ENCODE assay signal across 17 mouse cellular contexts in the genomic region with DNA sequence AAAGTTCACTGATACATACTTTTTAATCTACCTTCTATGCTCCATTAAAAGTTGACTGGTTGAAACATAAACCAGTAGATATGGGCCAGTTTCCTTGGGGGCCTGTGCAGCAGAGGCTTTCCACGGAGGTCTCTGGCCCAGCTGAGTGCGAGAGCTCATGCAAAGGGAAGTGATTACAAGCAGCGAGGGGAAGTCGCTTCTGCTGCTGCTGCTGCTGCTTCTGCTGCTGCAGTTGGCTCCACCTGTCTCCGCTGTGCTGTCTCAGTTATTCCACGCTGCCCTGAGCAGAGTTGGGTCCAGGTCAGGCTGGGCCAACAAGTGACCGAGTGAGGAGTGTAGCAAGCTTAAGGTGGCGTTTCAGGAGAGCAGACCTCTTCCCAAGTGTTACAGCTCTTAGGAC. TPM values are rescaled to one million over a fixed set of nuclear protein-coding genes. Genes with fewer than 3 reads are reported as not detected.
A peak's percentile ranks its signal among the peaks of the same experiment; 100 is the strongest.
DNase-seq lines count a peak whose midpoint lies in the region; ATAC-seq and TF ChIP-seq lines count a peak whose summit lies in the region.
"Had no signal": no experiment of that assay in that cellular context is flagged by ENCODE, and none has a peak within 500 bp of the region (broad histone marks: within the 10 kb centered on the region; RNA-seq: fewer than 3 reads in every experiment).

No protein-coding gene starts in this region.

- no peak for ATAC-seq in megakaryocyte-erythroid progenitor cell, adult 5-6 weeks (replicated peaks; ENCODE audit: low FRiP score, low TSS enrichment, poor library complexity, severe bottlenecking)
- ATAC-seq: forebrain, embryonic 13.5 days; lung, postnatal 0 days had no signal

- H3K36me3 ChIP-seq in splenic B cell, adult 2 months (ENCODE audit: control insufficient read depth, insufficient read depth, low read length, poor library complexity, severe bottlenecking) = peaks cover 2% of the 10 kb centered on the region

- H3K4me3 ChIP-seq in cerebellum, adult 2 months (replicated peaks; ENCODE audit: insufficient read depth, low read depth, low read length) = no peak overlapping the region
- H3K4me3 ChIP-seq: forebrain, embryonic 13.5 days; heart, embryonic 10.5 days; limb, embryonic 13.5 days; midbrain, embryonic 12.5 days had no signal

- TF ChIP-seq POLR2A in cerebellum, adult 2 months (IDR thresholded peaks at IDR 0.05; ENCODE audit: borderline replicate concordance, insufficient read depth, low read length) = no peak

- no peaks in the 10 kb centered on the region for H3K27me3 ChIP-seq in splenic B cell, adult 2 months (ENCODE audit: control insufficient read depth, insufficient read depth, low read length, poor library complexity, severe bottlenecking)
- H3K27me3 ChIP-seq in cerebellum, adult 2 months (ENCODE audit: control insufficient read depth, insufficient read depth, low read length) = no peaks in the 10 kb centered on the region
- H3K27me3 ChIP-seq: forebrain, embryonic 13.5 days; limb, embryonic 13.5 days; midbrain, embryonic 12.5 days had no signal

- peak; percentile 78 for DNase-seq in A20 (ENCODE audit: low read depth, low spot score)
- peak; percentile 29 to 30 for DNase-seq in B cell, adult 2 months
- DNase-seq in induced T-regulatory cell, adult 2 months (ENCODE audit: low read depth) = peak; percentile 27
- DNase-seq in splenic B cell, adult 2 months (ENCODE audit: low read depth, low spot score) = peak; percentile 52
- no peak for DNase-seq in cerebellum, adult 2 months
- no peak for DNase-seq in layer of hippocampus, postnatal 36 days
- DNase-seq: adrenal gland, adult 8-10 months; cerebellum, postnatal 36 days; heart, postnatal 36 days; layer of hippocampus, adult 9-11 months had no signal

- no peak for TF ChIP-seq CTCF in cerebellum, adult 2 months (IDR thresholded peaks at IDR 0.05; ENCODE audit: borderline replicate concordance, insufficient read depth, low read depth, low read length)

- no peak overlapping the region for H3K27ac ChIP-seq in cerebellum, adult 2 months (ENCODE audit: insufficient read depth, low read length)
- H3K27ac ChIP-seq: forebrain, embryonic 13.5 days; heart, embryonic 10.5 days; kidney, postnatal 0 days; limb, embryonic 13.5 days; midbrain, embryonic 12.5 days had no signal

- 86% methylated on average over 8 of the region's 8 CpGs for WGBS in cerebellum, adult 2 months

- H3K4me1 ChIP-seq in cerebellum, adult 2 months (ENCODE audit: control insufficient read depth, insufficient read depth, low read length) = peaks cover 3% of the 10 kb centered on the region; the same call in 1 of the 2 replicates
- H3K4me1 ChIP-seq: forebrain, embryonic 13.5 days; midbrain, embryonic 12.5 days had no signal

RNA-seq across cellular contexts. Expression of a gene that starts 27.3 kb away (rescaled TPM):
- 69.4 and 75.9 TPM in 2 replicates for polyA plus RNA-seq in cerebellum, adult 2 months (2012; rRNA removed)
- total RNA-seq in megakaryocyte-erythroid progenitor cell, adult 5-6 weeks (2014; fragmentation: Nextera tagmentation) = 21.0 and 24.0 TPM in 2 replicates
- total RNA-seq in megakaryocyte-erythroid progenitor cell, adult 5-6 weeks (2017) = 25.7 and 44.6 TPM in 2 replicates
- total RNA-seq in layer of hippocampus, postnatal 36 days (2021) = 100 to 1,000 TPM; 100 to 106 TPM

Comparison
In these comparisons a context has a peak if more than half of its experiments do, and no peak if none do; other contexts are left out.
1. DNase-seq: peak in A20 (single experiment), B cell, adult 2 months (2 of 2), induced T-regulatory cell, adult 2 months (single experiment) and splenic B cell, adult 2 months (single experiment); none in cerebellum, adult 2 months (0 of 2) and layer of hippocampus, postnatal 36 days (0 of 2).